Mouse (Mus musculus): Measurements from ENCODE around the gene Galnt16. TPM values are rescaled to one million over a fixed set of nuclear protein-coding genes. Genes with fewer than 3 reads are reported as not detected.

Gene Galnt16
- polyA plus RNA-seq, 1 experiment from 2014 or later, result 14.7 TPM

DNA sequence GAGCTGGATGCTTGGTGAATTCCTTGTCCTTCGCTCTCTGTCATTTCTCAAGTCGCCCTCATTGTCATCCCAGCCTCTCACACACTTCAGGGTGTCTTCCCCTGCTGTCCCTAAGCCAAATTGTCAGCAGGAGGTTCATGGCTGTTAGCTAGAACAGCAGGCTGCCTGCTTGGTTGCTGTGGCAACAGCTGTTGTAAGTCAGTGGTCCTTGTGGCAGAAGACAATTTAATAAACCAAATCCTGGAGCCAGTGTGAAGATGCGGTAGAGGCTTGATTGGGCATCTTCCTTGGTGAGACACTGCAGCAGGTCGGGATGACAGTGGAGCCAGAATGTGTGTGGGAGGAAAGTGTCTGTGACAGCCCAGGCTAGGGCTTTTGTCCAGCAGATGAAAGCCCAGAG, 27.2 kb downstream of the Galnt16 start:
- H3K36me3 ChIP-seq (ENCODE audit: control insufficient read depth, insufficient read depth, low read length), result no peaks in the 10 kb centered on the region
- no peaks in the 10 kb centered on the region for H3K9me3 ChIP-seq (replicated peaks; ENCODE audit: control insufficient read depth, low read length)
- ATAC-seq (peak; percentile 48; the same call in 1 of the 2 replicates), DNase-seq (ENCODE audit: low spot score) (peak; percentile 52)
- 12% methylated on average over 4 of the region's 4 CpGs for WGBS
- H3K4me3 ChIP-seq (ENCODE audit: low read depth, low read length), result no peak overlapping the region
- 0 out of 2 replicates have a peak overlapping the region, but pooled peaks have one; percentile 23 for H3K27ac ChIP-seq (ENCODE audit: low read depth, low read length)
- no peaks in the 10 kb centered on the region for H3K27me3 ChIP-seq (replicated peaks; ENCODE audit: control insufficient read depth, insufficient read depth, low read length)
- no peak overlapping the region for H3K9ac ChIP-seq (ENCODE audit: low read length)
- H3K4me1 ChIP-seq (ENCODE audit: control insufficient read depth, insufficient read depth, low read length), result peaks cover 14% of the 10 kb centered on the region
- H3K4me2 ChIP-seq (ENCODE audit: low read length), result no peak overlapping the region

GRCm38 (mm10) chr12:80549646-80550045, 31.6 kb downstream of the Galnt16 start:
- Histone ChIP-seq H3K27ac (ENCODE audit: low read depth, low read length) (no peak overlapping the region), H3K36me3 (ENCODE audit: control insufficient read depth, insufficient read depth, low read length) (no peaks in the 10 kb centered on the region), H3K4me2 (ENCODE audit: low read length) (no peak overlapping the region), H3K9ac (ENCODE audit: low read length) (no peak overlapping the region), H3K4me3 (ENCODE audit: low read depth, low read length) (no peak overlapping the region), H3K9me3 (replicated peaks; ENCODE audit: control insufficient read depth, low read length) (no peaks in the 10 kb centered on the region), H3K27me3 (replicated peaks; ENCODE audit: control insufficient read depth, insufficient read depth, low read length) (no peaks in the 10 kb centered on the region), H3K4me1 (ENCODE audit: control insufficient read depth, insufficient read depth, low read length) (peaks cover 13% of the 10 kb centered on the region)
- ATAC-seq (no peak), DNase-seq (ENCODE audit: low spot score) (peak; percentile 41)
- 66% methylated on average over 11 of the region's 11 CpGs for WGBS

- Histone ChIP-seq H3K27ac (ENCODE audit: low read depth, low read length) (no peak overlapping the region), H3K4me3 (ENCODE audit: low read depth, low read length) (no peak overlapping the region), H3K9me3 (replicated peaks; ENCODE audit: control insufficient read depth, low read length) (no peaks in the 10 kb centered on the region), H3K9ac (ENCODE audit: low read length) (no peak overlapping the region), H3K4me1 (ENCODE audit: control insufficient read depth, insufficient read depth, low read length) (0 out of 2 replicates have a peak, but pooled peaks cover 4% of the 10 kb centered on the region), H3K4me2 (ENCODE audit: low read length) (no peak overlapping the region), H3K36me3 (ENCODE audit: control insufficient read depth, insufficient read depth, low read length) (no peaks in the 10 kb centered on the region), H3K27me3 (replicated peaks; ENCODE audit: control insufficient read depth, insufficient read depth, low read length) (no peaks in the 10 kb centered on the region)
- no peak for DNase-seq (ENCODE audit: low spot score)
- 8% methylated on average over 2 of the region's 3 CpGs for WGBS
- no peak for ATAC-seq
Measured at GRCm38 (mm10) chr12:80553157-80553556, 35.1 kb downstream of the Galnt16 start.

GRCm38 (mm10) chr12:80554312-80554711, 36.2 kb downstream of the Galnt16 start:
- no peak overlapping the region for H3K4me3 ChIP-seq (ENCODE audit: low read depth, low read length)
- no peak overlapping the region for H3K9ac ChIP-seq (ENCODE audit: low read length)
- no peaks in the 10 kb centered on the region for H3K9me3 ChIP-seq (replicated peaks; ENCODE audit: control insufficient read depth, low read length)
- no peak for DNase-seq (ENCODE audit: low spot score)
- no peak overlapping the region for H3K27ac ChIP-seq (ENCODE audit: low read depth, low read length)
- H3K4me1 ChIP-seq (ENCODE audit: control insufficient read depth, insufficient read depth, low read length), result 0 out of 2 replicates have a peak, but pooled peaks cover 4% of the 10 kb centered on the region
- no peaks in the 10 kb centered on the region for H3K27me3 ChIP-seq (replicated peaks; ENCODE audit: control insufficient read depth, insufficient read depth, low read length)
- H3K36me3 ChIP-seq (ENCODE audit: control insufficient read depth, insufficient read depth, low read length), result no peaks in the 10 kb centered on the region
- 94% methylated on average over 6 of the region's 6 CpGs for WGBS
- no peak overlapping the region for H3K4me2 ChIP-seq (ENCODE audit: low read length)
- no peak for ATAC-seq

GRCm38 (mm10) chr12:80561904-80562303, 43.8 kb downstream of the Galnt16 start:
- Histone ChIP-seq H3K27me3 (replicated peaks; ENCODE audit: control insufficient read depth, insufficient read depth, low read length) (no peaks in the 10 kb centered on the region), H3K27ac (ENCODE audit: low read depth, low read length) (no peak overlapping the region), H3K4me1 (ENCODE audit: control insufficient read depth, insufficient read depth, low read length) (peaks cover 5% of the 10 kb centered on the region; the same call in 1 of the 2 replicates), H3K4me2 (ENCODE audit: low read length) (no peak overlapping the region), H3K36me3 (ENCODE audit: control insufficient read depth, insufficient read depth, low read length) (no peaks in the 10 kb centered on the region), H3K9me3 (replicated peaks; ENCODE audit: control insufficient read depth, low read length) (no peaks in the 10 kb centered on the region), H3K9ac (ENCODE audit: low read length) (no peak overlapping the region), H3K4me3 (ENCODE audit: low read depth, low read length) (no peak overlapping the region)
- 11% methylated on average over 2 of the region's 2 CpGs for WGBS
- ATAC-seq, result no peak
- no peak for DNase-seq (ENCODE audit: low spot score)

DNA sequence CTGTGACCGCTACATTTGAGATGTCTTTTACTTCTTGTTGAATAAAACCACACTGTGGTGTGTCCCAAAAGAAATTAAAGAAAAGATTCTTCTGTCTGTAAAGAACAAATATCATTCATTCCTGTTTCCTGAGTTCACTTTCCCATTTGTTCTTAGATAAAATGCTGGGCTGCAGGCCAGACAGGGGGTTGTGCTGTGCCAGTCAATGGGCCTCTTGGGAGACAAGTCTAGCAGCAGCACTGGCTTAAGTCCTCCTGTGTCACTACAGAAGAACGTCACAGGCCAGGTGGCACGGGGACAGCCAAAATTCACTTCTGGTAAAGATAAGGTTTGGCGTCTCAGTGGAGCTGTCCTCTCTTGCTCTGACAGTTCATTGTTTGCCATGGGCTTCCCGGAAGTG, 44.7 kb downstream of the Galnt16 start:
- no peaks in the 10 kb centered on the region for H3K9me3 ChIP-seq (replicated peaks; ENCODE audit: control insufficient read depth, low read length)
- no peak overlapping the region for H3K4me3 ChIP-seq (ENCODE audit: low read depth, low read length)
- WGBS, result 61% methylated on average over 5 of the region's 5 CpGs
- H3K27me3 ChIP-seq (replicated peaks; ENCODE audit: control insufficient read depth, insufficient read depth, low read length), result no peaks in the 10 kb centered on the region
- no peak overlapping the region for H3K27ac ChIP-seq (ENCODE audit: low read depth, low read length)
- H3K9ac ChIP-seq (ENCODE audit: low read length), result no peak overlapping the region
- DNase-seq (ENCODE audit: low spot score), result peak; percentile 22
- no peak for ATAC-seq
- H3K36me3 ChIP-seq (ENCODE audit: control insufficient read depth, insufficient read depth, low read length), result no peaks in the 10 kb centered on the region
- H3K4me2 ChIP-seq (ENCODE audit: low read length), result no peak overlapping the region
- H3K4me1 ChIP-seq (ENCODE audit: control insufficient read depth, insufficient read depth, low read length), result peaks cover 10% of the 10 kb centered on the region

GRCm38 (mm10) chr12:80564990-80565389, 46.9 kb downstream of the Galnt16 start:
- Histone ChIP-seq H3K9me3 (replicated peaks; ENCODE audit: control insufficient read depth, low read length) (no peaks in the 10 kb centered on the region), H3K27ac (ENCODE audit: low read depth, low read length) (no peak overlapping the region), H3K4me1 (ENCODE audit: control insufficient read depth, insufficient read depth, low read length) (peaks cover 10% of the 10 kb centered on the region), H3K9ac (ENCODE audit: low read length) (no peak overlapping the region), H3K36me3 (ENCODE audit: control insufficient read depth, insufficient read depth, low read length) (no peaks in the 10 kb centered on the region), H3K4me3 (ENCODE audit: low read depth, low read length) (no peak overlapping the region), H3K27me3 (replicated peaks; ENCODE audit: control insufficient read depth, insufficient read depth, low read length) (no peaks in the 10 kb centered on the region), H3K4me2 (ENCODE audit: low read length) (no peak overlapping the region)
- ATAC-seq, result no peak
- peak; percentile 14 for DNase-seq (ENCODE audit: low spot score)
- WGBS, result 70% methylated on average over 6 of the region's 6 CpGs

- ATAC-seq, result no peak
- Histone ChIP-seq H3K36me3 (ENCODE audit: control insufficient read depth, insufficient read depth, low read length) (no peaks in the 10 kb centered on the region), H3K9me3 (replicated peaks; ENCODE audit: control insufficient read depth, low read length) (no peaks in the 10 kb centered on the region), H3K9ac (ENCODE audit: low read length) (no peak overlapping the region), H3K4me2 (ENCODE audit: low read length) (no peak overlapping the region), H3K27ac (ENCODE audit: low read depth, low read length) (no peak overlapping the region), H3K27me3 (replicated peaks; ENCODE audit: control insufficient read depth, insufficient read depth, low read length) (no peaks in the 10 kb centered on the region), H3K4me1 (ENCODE audit: control insufficient read depth, insufficient read depth, low read length) (peaks cover 10% of the 10 kb centered on the region), H3K4me3 (ENCODE audit: low read depth, low read length) (no peak overlapping the region)
- DNase-seq (ENCODE audit: low spot score), result no peak
- 54% methylated on average over 2 of the region's 2 CpGs for WGBS
Measured at GRCm38 (mm10) chr12:80565793-80566192, 47.7 kb downstream of the Galnt16 start.

- H3K9me3 ChIP-seq (replicated peaks; ENCODE audit: control insufficient read depth, low read length), result no peaks in the 10 kb centered on the region
- 79% methylated on average over 4 of the region's 4 CpGs for WGBS
- ATAC-seq (no peak), DNase-seq (ENCODE audit: low spot score) (no peak)
- H3K36me3 ChIP-seq (ENCODE audit: control insufficient read depth, insufficient read depth, low read length), result no peaks in the 10 kb centered on the region
- peaks cover 10% of the 10 kb centered on the region for H3K4me1 ChIP-seq (ENCODE audit: control insufficient read depth, insufficient read depth, low read length)
- H3K27me3 ChIP-seq (replicated peaks; ENCODE audit: control insufficient read depth, insufficient read depth, low read length), result no peaks in the 10 kb centered on the region
- H3K9ac ChIP-seq (ENCODE audit: low read length), result no peak overlapping the region
- H3K4me3 ChIP-seq (ENCODE audit: low read depth, low read length), result no peak overlapping the region
- H3K4me2 ChIP-seq (ENCODE audit: low read length), result no peak overlapping the region
- H3K27ac ChIP-seq (ENCODE audit: low read depth, low read length), result no peak overlapping the region
Measured at GRCm38 (mm10) chr12:80566502-80566901, 48.4 kb downstream of the Galnt16 start.

Data from forebrain, embryonic 14.5 days (tissue).